ENCODE assay signal across 8 mouse cellular contexts in the genomic region with DNA sequence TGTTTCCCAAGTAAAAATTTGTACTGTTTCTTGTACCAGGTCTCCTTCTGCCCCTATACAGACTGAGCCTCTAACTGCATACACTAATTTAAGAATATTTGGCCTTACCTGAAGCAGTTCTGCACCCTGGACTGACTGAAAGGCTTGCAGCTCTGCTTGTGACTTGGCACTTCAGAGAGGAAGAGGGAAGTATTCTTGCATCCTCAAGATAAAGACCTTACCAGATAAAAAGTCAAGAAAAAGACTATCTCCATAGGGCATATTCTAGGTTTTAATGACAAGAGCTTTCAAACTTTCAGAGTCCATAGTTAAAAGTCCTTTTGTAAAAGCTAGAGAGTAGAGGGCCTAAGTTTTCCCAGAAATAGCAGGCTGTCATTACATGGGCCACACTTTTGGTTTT. TPM values are rescaled to one million over a fixed set of nuclear protein-coding genes. Genes with fewer than 3 reads are reported as not detected.
DNase-seq lines count a peak whose midpoint lies in the region; ATAC-seq lines count a peak whose summit lies in the region.
"Had no signal": no experiment of that assay in that cellular context is flagged by ENCODE, and none has a peak within 500 bp of the region (broad histone marks: within the 10 kb centered on the region; RNA-seq: fewer than 3 reads in every experiment).

A gene (minus strand): TSS at position 133 of the 400 bp plus-strand sequence.

- DNase-seq in right cerebral cortex, postnatal 4 days, result no peak
- no peak for DNase-seq in retina, postnatal 1 day
- DNase-seq: layer of hippocampus, postnatal 36 days had no signal

- peaks cover 48% of the 10 kb centered on the region for H3K36me3 ChIP-seq in megakaryocyte, embryonic 14.5 days (replicated peaks; ENCODE audit: low read length)
- H3K36me3 ChIP-seq in erythroblast, embryonic 14.5 days (ENCODE audit: control insufficient read depth), result peaks cover 26% of the 10 kb centered on the region
- H3K36me3 ChIP-seq in limb, embryonic 13.5 days, result peaks cover 9% of the 10 kb centered on the region
- no peaks in the 10 kb centered on the region for H3K36me3 ChIP-seq in stomach, embryonic 15.5 days

- no peaks in the 10 kb centered on the region for H3K9me3 ChIP-seq in megakaryocyte, embryonic 14.5 days
- H3K9me3 ChIP-seq in erythroblast, embryonic 14.5 days (ENCODE audit: control insufficient read depth, low read length), result peaks cover 4% of the 10 kb centered on the region; the same call in 1 of the 2 replicates
- no peaks in the 10 kb centered on the region for H3K9me3 ChIP-seq in limb, embryonic 13.5 days
- no peaks in the 10 kb centered on the region for H3K9me3 ChIP-seq in stomach, embryonic 15.5 days

- no peaks in the 10 kb centered on the region for H3K27me3 ChIP-seq in megakaryocyte, embryonic 14.5 days (replicated peaks)
- peaks cover 43% of the 10 kb centered on the region for H3K27me3 ChIP-seq in erythroblast, embryonic 14.5 days (ENCODE audit: control insufficient read depth)
- H3K27me3 ChIP-seq in limb, embryonic 13.5 days, result peaks cover 64% of the 10 kb centered on the region
- peaks cover 25% of the 10 kb centered on the region for H3K27me3 ChIP-seq in stomach, embryonic 15.5 days (replicated peaks)

- peaks cover 67% of the 10 kb centered on the region for H3K4me1 ChIP-seq in megakaryocyte, embryonic 14.5 days
- H3K4me1 ChIP-seq in erythroblast, embryonic 14.5 days (ENCODE audit: control insufficient read depth), result peaks cover 33% of the 10 kb centered on the region
- peaks cover 20% of the 10 kb centered on the region for H3K4me1 ChIP-seq in limb, embryonic 13.5 days
- H3K4me1 ChIP-seq in stomach, embryonic 15.5 days, result peaks cover 14% of the 10 kb centered on the region; the same call in 1 of the 2 replicates

- H3K9ac ChIP-seq in limb, embryonic 13.5 days, result 0 out of 2 replicates have a peak within 1 kb of the TSS, but pooled peaks have one; percentile 27
- no peak within 1 kb of the TSS for H3K9ac ChIP-seq in stomach, embryonic 15.5 days

- no peak for ATAC-seq in megakaryocyte, adult 5-6 weeks (ENCODE audit: poor library complexity, severe bottlenecking)
- no peak for ATAC-seq in limb, embryonic 13.5 days (ENCODE audit: low FRiP score, low read depth)
- ATAC-seq in stomach, embryonic 15.5 days (ENCODE audit: insufficient read depth, low FRiP score, low read depth), result no peak

- no peak within 1 kb of the TSS for H3K27ac ChIP-seq in limb, embryonic 13.5 days
- no peak within 1 kb of the TSS for H3K27ac ChIP-seq in stomach, embryonic 15.5 days

- H3K4me2 ChIP-seq in limb, embryonic 13.5 days (replicated peaks), result peak within 1 kb of the TSS; percentile 99
- peak within 1 kb of the TSS; percentile 99 for H3K4me2 ChIP-seq in stomach, embryonic 15.5 days

- H3K4me3 ChIP-seq in megakaryocyte, embryonic 14.5 days (replicated peaks), result peak within 1 kb of the TSS; percentile 94
- H3K4me3 ChIP-seq in erythroblast, embryonic 14.5 days (replicated peaks), result peak within 1 kb of the TSS; percentile 58
- H3K4me3 ChIP-seq in limb, embryonic 13.5 days, result peak within 1 kb of the TSS; percentile 61
- H3K4me3 ChIP-seq in stomach, embryonic 15.5 days (replicated peaks), result peak within 1 kb of the TSS; percentile 55

RNA-seq across cellular contexts. Expression of the gene that starts here (rescaled TPM):
- 1,707 and 3,704 TPM in 2 replicates for polyA plus RNA-seq in megakaryocyte, embryonic 14.5 days (2012; ENCODE audit: insufficient read depth, low replicate concordance)
- 0.07 and 0.38 TPM in 2 replicates for total RNA-seq in megakaryocyte, adult 5-6 weeks (2015)
- total RNA-seq in megakaryocyte, adult 5-6 weeks (2017), result not detected in 2 replicates
- 0.22 and 0.35 TPM in 2 replicates for polyA plus RNA-seq in erythroblast, embryonic 14.5 days (2012)
- polyA plus RNA-seq in limb, embryonic 13.5 days (2015; fragmentation: Nextera tagmentation; extraction: Ambion mirVana), result 0.76 and 1.3 TPM in 2 replicates
- 0.76 and 0.89 TPM in 2 replicates for polyA plus RNA-seq in stomach, embryonic 15.5 days (2015; fragmentation: Nextera tagmentation; extraction: Ambion mirVana)

Comparison
In these comparisons a context has a peak if more than half of its experiments do, and no peak if none do; other contexts are left out.
1. RNA of the gene that starts here (polyA plus RNA-seq): 1,707 to 3,704 TPM in megakaryocyte, embryonic 14.5 days; 0.76 to 0.89 TPM in stomach, embryonic 15.5 days, 0.76 to 1.3 TPM in limb, embryonic 13.5 days and 0.22 to 0.35 TPM in erythroblast, embryonic 14.5 days; every median in the first group is over 100 times any median in the second.
2. Peak in every context shown above with its lines, with median percentiles within 50 percentile points of each other: H3K4me3 ChIP-seq.